Mouse (Mus musculus) brain, embryonic 18.5 days (tissue): ENCODE data around the gene Hes2.

Source experiments
- DNase-seq: peaks from one replicate; pipeline ENCODE4 v3.0.0-alpha.2; 2012; ENCODE audit warnings: low read depth, low spot score

Gene Hes2

GRCm38 (mm10) chr4:152158585-152159284 lies at the start of gene Hes2:
TSS of gene Hes2 (plus strand) at chr4:152158867.
- DNase-seq: no peak

- no peak for DNase-seq
Observed at GRCm38 (mm10) chr4:152109509-152109908, 49.2 kb upstream of the Hes2 start.

DNA sequence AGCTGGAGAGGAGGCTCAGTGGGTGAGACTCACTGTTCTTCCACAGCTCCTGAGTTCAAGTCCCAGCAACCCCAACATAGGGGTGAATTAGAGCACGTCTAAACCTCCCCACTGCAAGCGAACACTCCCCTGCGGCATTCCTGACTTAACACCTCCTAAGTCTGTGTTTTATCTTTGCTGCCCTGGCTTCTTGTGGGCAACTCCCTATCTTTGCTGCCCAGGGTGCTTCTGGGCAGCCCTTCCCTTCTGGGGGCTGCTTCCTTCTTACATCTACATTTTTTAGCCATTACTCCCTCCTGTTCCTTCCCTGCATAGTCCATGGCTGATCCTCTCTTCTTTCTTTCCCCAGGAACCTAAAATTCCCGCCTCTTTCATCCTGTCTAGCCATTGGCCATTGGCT lies 48.0 kb upstream of the Hes2 start:
- no peak for DNase-seq

DNA sequence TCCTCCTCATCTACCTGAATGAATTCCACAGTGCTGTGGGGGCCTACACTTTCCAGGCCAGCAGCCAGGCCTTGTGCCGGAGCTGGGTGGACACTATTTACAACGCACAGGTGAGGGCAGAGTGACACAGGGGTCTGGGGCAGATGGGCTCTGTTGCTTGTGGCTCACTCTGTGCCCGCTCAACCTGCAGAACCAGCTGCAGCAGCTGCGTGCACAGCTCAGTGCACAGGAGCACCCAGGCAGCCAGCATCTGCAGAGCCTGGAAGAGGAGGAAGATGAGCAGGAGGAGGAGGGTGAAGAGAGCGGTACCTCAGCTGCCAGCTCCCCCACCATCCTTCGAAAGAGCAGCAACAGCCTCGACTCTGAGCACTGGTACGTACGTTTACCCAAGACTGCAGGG lies 46.3 kb upstream of the Hes2 start:
- no peak for DNase-seq

DNA sequence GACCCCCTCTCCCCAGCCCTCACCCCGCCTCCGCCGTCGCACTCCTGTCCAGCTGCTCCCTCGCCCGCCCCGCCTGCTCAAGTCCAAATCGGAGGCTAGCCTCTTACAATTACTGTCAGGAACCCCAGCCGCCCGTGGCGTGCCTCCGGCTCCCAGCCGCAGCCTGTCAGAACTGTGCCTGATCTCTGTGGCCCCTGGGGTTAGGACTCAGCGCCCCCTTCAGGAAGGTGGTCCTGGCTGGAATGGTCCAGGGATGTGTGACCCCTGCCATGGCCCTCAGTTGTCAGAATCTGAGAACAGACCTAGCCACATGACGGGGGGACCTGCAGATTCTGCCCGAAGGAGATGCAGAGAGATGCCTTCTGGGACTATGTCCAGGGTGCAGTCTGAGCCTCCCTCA lies 44.6 kb upstream of the Hes2 start:
- no peak for DNase-seq

- DNase-seq: no peak
Observed at GRCm38 (mm10) chr4:152115921-152116612, 42.6 kb upstream of the Hes2 start, which contains the start of gene Tnfrsf25. TSS of gene Tnfrsf25 (plus strand) at chr4:152115934.

GRCm38 (mm10) chr4:152117538-152117937 lies 41.1 kb upstream of the Hes2 start:
- no peak for DNase-seq

GRCm38 (mm10) chr4:152119396-152120292 lies 39.0 kb upstream of the Hes2 start:
- no peak for DNase-seq

DNA sequence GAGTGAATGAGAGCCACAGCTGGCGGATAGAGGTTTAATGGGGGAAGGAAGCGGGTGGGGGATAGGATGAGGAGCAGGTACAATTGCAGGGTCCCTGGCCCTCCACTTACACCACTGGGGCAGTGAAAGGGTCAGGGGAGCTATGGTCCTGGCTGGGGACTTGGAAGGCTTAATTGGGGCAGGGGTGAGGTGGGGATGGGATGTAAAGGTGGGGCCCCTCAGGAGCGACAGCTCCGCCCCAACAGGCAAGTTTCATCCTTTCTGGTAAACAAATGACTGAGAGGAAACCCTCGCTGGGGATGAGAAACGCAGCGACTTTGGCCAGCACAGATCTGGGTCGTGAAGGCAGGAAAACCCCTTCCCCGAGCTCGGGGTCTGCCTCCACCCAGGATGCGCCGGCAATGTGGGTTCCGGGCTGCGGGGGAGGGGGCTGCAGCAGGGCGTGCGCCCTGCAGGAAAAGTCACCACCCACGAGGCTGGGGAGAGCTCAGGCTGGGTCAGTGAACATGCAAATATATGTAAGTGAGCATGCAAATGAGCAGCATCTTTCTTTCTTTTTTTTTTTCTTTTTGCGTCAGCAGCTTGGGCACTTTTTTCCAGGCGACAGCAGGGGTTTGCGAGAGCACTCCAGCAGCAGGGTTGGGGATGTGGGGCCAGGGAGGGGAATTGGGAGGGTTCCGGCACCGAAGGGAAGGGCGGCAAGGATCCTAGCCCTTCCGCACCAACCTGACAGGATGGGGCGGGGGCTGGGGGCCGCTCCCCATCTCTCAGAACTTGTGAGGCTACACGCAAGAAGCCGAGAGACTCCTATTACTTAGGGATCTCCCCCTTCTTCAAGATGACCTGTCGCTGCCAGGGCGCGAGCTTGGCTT lies 38.1 kb upstream of the Hes2 start:
- no peak for DNase-seq

DNA sequence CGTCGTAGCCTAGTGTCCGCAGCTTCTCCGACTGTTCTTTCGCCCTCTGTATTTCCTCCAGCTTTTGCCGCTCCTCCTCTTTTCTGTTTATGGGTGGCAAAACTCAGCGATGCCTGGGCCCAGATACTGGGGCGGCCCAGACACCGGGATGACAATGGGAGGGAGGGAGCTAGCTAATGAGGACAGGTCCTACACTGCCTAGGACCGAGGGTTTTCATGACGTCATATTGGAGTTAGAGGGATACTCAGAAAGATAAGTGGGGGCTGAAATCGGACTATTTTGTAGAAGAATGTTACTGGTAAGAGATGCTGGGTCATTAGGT lies 37.5 kb upstream of the Hes2 start:
- DNase-seq: no peak

GRCm38 (mm10) chr4:152124361-152124961 lies 34.2 kb upstream of the Hes2 start:
- no peak for DNase-seq

DNA sequence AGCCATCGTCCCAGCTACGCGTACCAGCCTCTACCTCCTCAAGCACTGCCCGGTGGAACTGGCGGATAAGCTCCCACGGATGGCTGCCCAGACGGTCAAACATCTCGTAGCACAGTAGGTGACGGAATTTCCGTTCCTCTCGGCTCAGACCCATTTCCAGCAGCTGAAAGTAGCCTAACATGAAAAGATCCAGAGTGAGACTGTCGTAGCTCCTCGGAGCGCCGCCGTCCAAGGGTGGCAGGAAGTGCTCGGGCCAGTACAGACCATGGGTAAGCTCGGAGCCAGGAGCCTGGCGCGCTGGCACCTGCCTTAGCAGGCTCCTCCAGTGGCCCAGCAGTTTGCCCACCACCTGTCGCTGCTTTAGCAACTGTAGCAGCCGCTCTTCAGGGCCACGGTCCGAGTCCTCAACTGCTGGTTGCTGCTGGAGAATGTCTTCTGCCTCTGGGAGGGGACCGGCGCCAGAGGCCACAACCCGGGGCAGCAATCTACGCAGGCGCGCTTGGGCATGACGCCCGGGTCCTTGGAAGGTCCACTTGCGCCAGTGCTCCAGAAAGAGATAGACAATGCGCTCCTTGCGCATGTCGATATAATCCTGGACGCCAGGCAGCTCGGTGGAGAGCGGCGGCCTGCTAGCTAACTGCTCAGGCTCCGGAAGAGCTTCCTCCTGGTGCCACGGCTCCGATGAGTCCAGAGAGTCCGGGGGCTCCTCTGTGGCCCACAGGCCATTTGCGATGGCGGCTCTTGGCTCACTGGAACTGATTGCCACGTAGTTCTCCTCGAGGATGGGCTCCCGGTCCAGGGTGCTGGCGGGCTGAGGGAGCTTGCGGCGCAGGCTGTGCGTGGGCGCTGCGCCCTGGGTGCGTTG lies 33.3 kb upstream of the Hes2 start:
- no peak for DNase-seq

GRCm38 (mm10) chr4:152126026-152126920 lies 32.4 kb upstream of the Hes2 start:
- DNase-seq: no peak

GRCm38 (mm10) chr4:152127884-152128283 lies 30.8 kb upstream of the Hes2 start:
- no peak for DNase-seq

- DNase-seq: no peak
Observed at GRCm38 (mm10) chr4:152128784-152129183, 29.9 kb upstream of the Hes2 start.

- no peak for DNase-seq
Observed at GRCm38 (mm10) chr4:152129395-152129930, 29.2 kb upstream of the Hes2 start.

GRCm38 (mm10) chr4:152130771-152131653 lies 27.7 kb upstream of the Hes2 start:
- no peak for DNase-seq
